Mouse (Mus musculus): Measurements from ENCODE around the gene Ankrd33b. TPM values are rescaled to one million over a fixed set of nuclear protein-coding genes. Genes with fewer than 3 reads are reported as not detected.

The Ankrd33b gene
- total and polyA plus RNA-seq, 3 experiments: 50.0 to 69.6 (median 60.3) TPM

- H3K36me3 ChIP-seq (replicated peaks in 1 of 2; ENCODE audit: control insufficient read depth in 1 of 2, insufficient read depth in 1 of 2, low read length in 1 of 2): peaks cover 33 to 58% of the 10 kb centered on the region in 2 experiments
- no peak for DNase-seq (ENCODE audit: extremely low read depth)
- H3K4me1 ChIP-seq (ENCODE audit: control insufficient read depth in 1 of 2, insufficient read depth in 2 of 2): peaks cover 0 to 41% of the 10 kb centered on the region in 2 experiments; a peak in 2 of 4 replicates
- no peaks in the 10 kb centered on the region for H3K9me3 ChIP-seq (replicated peaks; ENCODE audit: low read length)
- no peak overlapping the region for H3K4me2 ChIP-seq (ENCODE audit: insufficient read depth, low read depth, poor library complexity, severe bottlenecking)
- H3K79me2 ChIP-seq (replicated peaks; ENCODE audit: control insufficient read depth, extremely low read depth, insufficient read depth, poor library complexity, severe bottlenecking): no peaks in the 10 kb centered on the region
- no peak overlapping the region for H3K4me3 ChIP-seq (replicated peaks in 1 of 3; ENCODE audit: low read depth in 2 of 3, low read length in 2 of 3, poor library complexity in 1 of 3)
- in situ Hi-C loops (cut with MboI; ENCODE audit: low pct_ligation_motif_present, low pct_unique_long_range_greater_than_20kb, low sequenced_read_pairs): no loop called here
- dilution Hi-C loops (cut with MboI; ENCODE audit: extremely low pct_ligation_motif_present, extremely low pct_unique_long_range_greater_than_20kb, low sequenced_read_pairs): no loop called here
- H3K9ac ChIP-seq (ENCODE audit: insufficient read depth, low read depth): no peak overlapping the region
- no peaks in the 10 kb centered on the region for H3K27me3 ChIP-seq (replicated peaks)
- TF ChIP-seq JUND (conservative IDR thresholded peaks at IDR 0.05; ENCODE audit: low read depth, low read length) (no peak), BHLHE40 (IDR thresholded peaks at IDR 0.05; ENCODE audit: low read depth, low read length) (no peak), ZNF384 (IDR thresholded peaks at IDR 0.05; ENCODE audit: low read depth, low read length) (no peak), USF2 (conservative IDR thresholded peaks at IDR 0.05; ENCODE audit: low read depth, low read length) (no peak), CTCF (conservative IDR thresholded peaks at IDR 0.05 in 1 of 2, IDR thresholded peaks at IDR 0.05 in 1 of 2; ENCODE audit: low read depth in 2 of 2, low read length in 2 of 2) (0 out of 4 replicates have a peak, but pooled peaks of 1 of the 2 experiments have one; percentile 15)
- no peak overlapping the region for H3K27ac ChIP-seq (ENCODE audit: insufficient read depth, low read depth)
These were observed 74.9 kb downstream of the Ankrd33b start for GRCm38 (mm10) chr15:31292627-31293026.

GRCm38 (mm10) chr15:31285695-31286094 is 81.8 kb downstream of the Ankrd33b start:
- Histone ChIP-seq H3K27me3 (replicated peaks) (no peaks in the 10 kb centered on the region), H3K4me1 (ENCODE audit: control insufficient read depth in 1 of 2, insufficient read depth in 2 of 2) (peaks cover 5 to 53% of the 10 kb centered on the region in 2 experiments), H3K27ac (ENCODE audit: insufficient read depth, low read depth) (no peak overlapping the region), H3K9ac (ENCODE audit: insufficient read depth, low read depth) (no peak overlapping the region), H3K79me2 (replicated peaks; ENCODE audit: control insufficient read depth, extremely low read depth, insufficient read depth, poor library complexity, severe bottlenecking) (no peaks in the 10 kb centered on the region), H3K4me3 (replicated peaks in 1 of 3; ENCODE audit: low read depth in 2 of 3, low read length in 2 of 3, poor library complexity in 1 of 3) (no peak overlapping the region), H3K9me3 (replicated peaks; ENCODE audit: low read length) (no peaks in the 10 kb centered on the region), H3K4me2 (ENCODE audit: insufficient read depth, low read depth, poor library complexity, severe bottlenecking) (no peak overlapping the region), H3K36me3 (replicated peaks in 1 of 2; ENCODE audit: control insufficient read depth in 1 of 2, insufficient read depth in 1 of 2, low read length in 1 of 2) (peaks cover 0 to 3% of the 10 kb centered on the region in 2 experiments)
- no peak for DNase-seq (ENCODE audit: extremely low read depth)
- TF ChIP-seq KAT2A (IDR thresholded peaks at IDR 0.05; ENCODE audit: insufficient replicate concordance, low read length) (no peak), ETS1 (conservative IDR thresholded peaks at IDR 0.05; ENCODE audit: low read depth, low read length) (no peak), ZNF384 (IDR thresholded peaks at IDR 0.05; ENCODE audit: low read depth, low read length) (no peak), POLR2A (IDR thresholded peaks at IDR 0.05; ENCODE audit: low read depth, low read length) (no peak), SMC3 (IDR thresholded peaks at IDR 0.05; ENCODE audit: low read depth, low read length) (no peak), EP300 (IDR thresholded peaks at IDR 0.05; ENCODE audit: low read length) (no peak), JUN (IDR thresholded peaks at IDR 0.05; ENCODE audit: insufficient read depth, low read depth, low read length) (no peak), SIN3A (IDR thresholded peaks at IDR 0.05; ENCODE audit: low read length) (no peak), ZC3H11A (IDR thresholded peaks at IDR 0.05; ENCODE audit: low read depth, low read length) (no peak), MYC (IDR thresholded peaks at IDR 0.05; ENCODE audit: low read depth, low read length) (no peak), POLR2AphosphoS2 (IDR thresholded peaks at IDR 0.05; ENCODE audit: low read depth, low read length) (no peak), CHD2 (IDR thresholded peaks at IDR 0.05; ENCODE audit: low read length) (no peak), JUND (conservative IDR thresholded peaks at IDR 0.05; ENCODE audit: low read depth, low read length) (no peak), TCF12 (IDR thresholded peaks at IDR 0.05; ENCODE audit: low read depth, low read length) (no peak), TBP (conservative IDR thresholded peaks at IDR 0.05; ENCODE audit: low read depth, low read length) (no peak), MAZ (IDR thresholded peaks at IDR 0.05; ENCODE audit: low read depth, low read length) (no peak)
- in situ Hi-C loops (cut with MboI; ENCODE audit: low pct_ligation_motif_present, low pct_unique_long_range_greater_than_20kb, low sequenced_read_pairs) (no loop called here), dilution Hi-C loops (cut with MboI; ENCODE audit: extremely low pct_ligation_motif_present, extremely low pct_unique_long_range_greater_than_20kb, low sequenced_read_pairs) (no loop called here)
